Mouse (Mus musculus): ENCODE results near the gene Ss18l2.

DNA sequence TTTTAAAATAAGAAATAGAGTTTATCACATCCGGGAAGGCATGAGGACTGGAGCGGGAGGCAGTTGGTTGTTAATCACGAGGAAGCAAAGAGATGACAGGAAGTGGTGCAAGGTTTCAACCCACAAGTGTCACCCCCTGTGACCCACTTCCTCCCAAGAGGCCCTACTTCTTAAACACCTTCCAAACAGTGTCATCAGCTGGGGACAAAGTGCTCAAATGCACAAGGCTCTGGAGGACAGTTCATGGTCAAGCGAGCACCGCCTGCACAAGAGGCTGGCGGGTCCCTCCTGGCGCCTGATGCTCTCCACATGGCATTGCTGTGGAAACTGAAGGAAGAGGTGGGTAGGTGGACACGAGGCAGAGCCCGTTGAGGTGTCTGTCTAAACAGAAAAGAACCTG is 35.1 kb upstream of the Ss18l2 start:
- no peak for TF ChIP-seq CTCF (IDR thresholded peaks at IDR 0.05; ENCODE audit: insufficient read depth, low read depth, low read length)
- TF ChIP-seq POLR2A (IDR thresholded peaks at IDR 0.05; ENCODE audit: insufficient read depth, low read depth, low read length): no peak

All from olfactory bulb, adult 2 months (tissue).